Mouse (Mus musculus) left cerebral cortex, postnatal 10 days (tissue): ENCODE results near the gene Kcnq5. TPM values are rescaled to one million over a fixed set of nuclear protein-coding genes. Genes with fewer than 3 reads are reported as not detected.
A peak's percentile ranks its signal among the peaks of the same experiment; 100 is the strongest.
"Not testable (repeated sequence)": the region's sequence is repeated elsewhere in the genome, so short reads cannot be mapped to it uniquely, and the experiment has no call there.

ENCODE experiments used
- DNase-seq, 2 experiments: peaks; one replicate each; pipeline ENCODE4 v3.0.0; 2021 to 2022; ENCODE audit warnings: low spot score in 2 of 2, mixed read lengths in 1 of 2; ENCODE audit errors: extremely low spot score in 1 of 2
- intact Hi-C: fragments of 180-260 bp; cut with DNase I; formaldehyde crosslinking; loops from one replicate; pipeline ENCODE4 v1.15.1; 2025
- total RNA-seq, 2 experiments: library from RNA; stranded (reverse); gene quantifications; 2 replicates each; pipeline ENCODE4 v1.2.3; 2021

Gene Kcnq5
- total RNA-seq, 2 experiments from 2014 or later = 73.7 to 80.2 TPM

DNA sequence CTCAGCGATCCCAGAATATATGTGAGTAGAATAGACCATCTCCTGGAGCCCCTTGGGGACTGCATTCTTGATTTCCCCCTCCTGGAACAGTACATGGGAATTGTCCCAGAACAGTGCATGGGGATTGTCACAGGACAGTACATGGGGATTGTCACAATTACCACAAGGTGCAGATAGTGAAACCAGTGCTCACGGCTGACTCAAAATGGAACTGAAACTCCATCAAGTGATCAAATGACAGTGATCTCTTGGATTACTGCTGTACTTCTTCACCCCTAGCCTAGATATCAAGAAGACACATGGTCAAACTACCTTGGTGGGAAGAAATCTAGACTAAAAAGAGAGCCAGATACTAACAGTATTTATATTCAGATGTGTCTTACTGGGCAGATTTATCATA lies 536.1 kb downstream of the Kcnq5 start:
- no peak for DNase-seq
- intact Hi-C loops = no loop called here

- intact Hi-C loops = no loop called here
- peak; percentile 12 to 25 for DNase-seq
These were observed 542.4 kb downstream of the Kcnq5 start for GRCm38 (mm10) chr1:21419370-21419769.

GRCm38 (mm10) chr1:21412197-21412555 lies 549.6 kb downstream of the Kcnq5 start:
- no peak for DNase-seq
- intact Hi-C loops = loop anchor here (5.0 kb wide), 1 partner anchor 550 kb away; the partner anchor contains the start of gene Kcnq5

- DNase-seq = peak; percentile 74 to 81
- intact Hi-C loops = loop anchor here (2.0 to 5.0 kb wide), 2 partner anchors 551 to 857 kb away; partner anchors contain the start of gene Kcnq5
These were observed 550.2 kb downstream of the Kcnq5 start for GRCm38 (mm10) chr1:21411331-21412196.

GRCm38 (mm10) chr1:21407266-21407665 lies 554.5 kb downstream of the Kcnq5 start:
- no peak for DNase-seq
- intact Hi-C loops = no loop called here

GRCm38 (mm10) chr1:21402804-21403203 lies 558.9 kb downstream of the Kcnq5 start:
- intact Hi-C loops = no loop called here
- no peak for DNase-seq

DNA sequence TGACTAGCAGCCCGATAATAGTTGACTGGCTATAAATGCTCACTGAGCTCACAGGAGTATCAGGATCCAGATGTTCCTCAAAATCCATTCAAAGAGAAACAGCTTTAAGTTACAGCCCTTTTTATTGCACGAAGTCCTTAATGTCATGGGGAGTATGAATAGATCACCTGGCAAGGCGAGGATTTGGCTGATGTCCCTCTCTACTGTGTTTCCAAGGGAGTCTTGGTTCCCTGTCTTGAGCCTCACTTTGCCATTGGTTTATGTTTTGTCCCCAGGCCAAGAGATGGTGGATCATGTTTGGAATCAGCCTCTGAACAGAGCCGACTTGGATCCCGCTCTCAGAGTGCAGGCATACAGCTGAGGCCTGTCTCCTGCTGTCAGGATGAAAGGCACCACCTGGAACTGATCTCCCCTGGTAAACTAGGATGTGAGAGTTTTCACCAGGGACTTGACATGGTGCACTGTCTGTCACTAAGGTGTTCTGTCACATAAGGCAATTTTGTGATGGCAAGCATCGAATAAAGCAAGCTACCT lies 570.5 kb downstream of the Kcnq5 start:
- DNase-seq = no peak
- intact Hi-C loops = no loop called here

DNA sequence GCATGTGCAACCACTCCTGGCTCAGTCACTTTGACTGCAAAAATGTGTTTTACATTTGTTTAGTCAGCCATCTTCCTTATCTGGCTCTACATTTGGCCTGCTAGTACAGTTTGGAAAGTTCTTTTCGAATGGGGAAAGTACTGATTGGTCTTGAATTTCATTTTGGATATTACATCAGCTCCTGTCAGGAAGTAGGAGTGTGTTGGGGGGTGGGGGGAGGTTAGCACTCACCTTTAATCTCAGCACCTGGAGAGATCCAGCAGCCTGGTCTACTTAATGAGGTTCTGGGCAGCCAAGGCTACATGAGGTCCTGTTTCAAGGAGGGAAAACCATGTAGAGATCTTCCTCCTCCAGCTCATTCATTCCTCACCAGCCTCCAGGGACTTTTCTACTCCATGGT lies 578.5 kb downstream of the Kcnq5 start, which contains the start of gene Khdc1b:
Gene Khdc1b, plus strand, starts transcription at position 301 of the 400 bp plus-strand sequence.
- intact Hi-C loops = no loop called here
- no peak for DNase-seq

DNA sequence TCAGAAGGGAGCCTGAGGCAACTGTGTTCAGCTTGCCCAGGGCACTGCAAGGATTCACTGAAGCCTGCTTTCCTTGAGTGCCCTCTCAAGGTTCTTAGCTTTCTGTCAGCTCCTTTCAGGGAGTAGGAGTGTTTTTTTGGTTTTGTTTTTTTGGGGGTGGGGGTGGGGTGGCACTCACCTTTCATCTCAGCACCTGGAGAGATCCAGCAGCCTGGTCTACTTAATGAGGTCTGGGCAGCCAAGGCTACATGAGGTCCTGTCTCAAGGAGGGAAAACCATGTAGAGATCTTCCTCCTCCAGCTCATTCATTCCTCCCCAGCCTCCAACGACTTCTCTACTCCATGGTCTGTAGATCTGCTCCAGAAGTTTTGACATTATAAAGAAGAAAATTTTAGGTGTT lies 593.7 kb downstream of the Kcnq5 start, which contains the start of gene Khdc1c:
Gene Khdc1c, plus strand, starts transcription at position 301 of the 400 bp plus-strand sequence.
- DNase-seq, intact Hi-C loops: not testable (repeated sequence)

- no peak for DNase-seq
- intact Hi-C loops = no loop called here
These were observed 612.4 kb downstream of the Kcnq5 start, which contains the start of gene Khdc1a for GRCm38 (mm10) chr1:21349341-21349740. Khdc1a (plus strand) TSS chr1:21349641.
